Mouse (Mus musculus) midbrain, embryonic 13.5 days (tissue): ENCODE data around the gene Plscr2. TPM values are rescaled to one million over a fixed set of nuclear protein-coding genes. Genes with fewer than 3 reads are reported as not detected.

Experiments
- ATAC-seq: fragments of 200-750 bp; cut with Nextera tagmentation; 2 replicates; pipeline ENCODE4 v1.8.0; 2017; ENCODE audit warnings: mild to moderate bottlenecking, moderate TSS enrichment, moderate library complexity
- H3K27ac ChIP-seq: fragments of 300-500 bp; sonication (generic); 2 replicates; pipeline ENCODE4 v1.5.1; 2015; ENCODE audit warnings: inconsistent platforms, mild to moderate bottlenecking, moderate library complexity
- H3K27me3 ChIP-seq: fragments of 300-500 bp; sonication (generic); 2 replicates; pipeline ENCODE4 v1.6.1; 2015; ENCODE audit warnings: mild to moderate bottlenecking, inconsistent platforms
- H3K36me3 ChIP-seq: fragments of 300-500 bp; sonication (generic); 2 replicates; pipeline ENCODE4 v1.6.1; 2015; ENCODE audit warnings: mild to moderate bottlenecking, inconsistent platforms
- H3K4me1 ChIP-seq: fragments of 300-500 bp; sonication (generic); replicated peaks from 2 replicates; pipeline ENCODE4 v1.6.1; 2015; ENCODE audit warnings: inconsistent platforms
- H3K4me2 ChIP-seq: fragments of 300-500 bp; sonication (generic); replicated peaks from 2 replicates; pipeline ENCODE4 v1.6.1; 2015; ENCODE audit warnings: moderate library complexity, mild to moderate bottlenecking, inconsistent platforms
- H3K4me3 ChIP-seq: fragments of 300-500 bp; sonication (generic); replicated peaks from 2 replicates; pipeline ENCODE4 v1.5.1; 2015; ENCODE audit warnings: mild to moderate bottlenecking, inconsistent platforms
- H3K9ac ChIP-seq: fragments of 300-500 bp; sonication (generic); replicated peaks from 2 replicates; pipeline ENCODE4 v1.6.1; 2015; ENCODE audit warnings: mild to moderate bottlenecking, inconsistent platforms
- H3K9me3 ChIP-seq: fragments of 300-500 bp; sonication (generic); 2 replicates; pipeline ENCODE4 v1.6.1; 2016; ENCODE audit warnings: mild to moderate bottlenecking, inconsistent platforms
- WGBS: fragments of 180-500 bp; shearing (Covaris S2); methylation state at CpG from one replicate; pipeline ENCODE4 v1.1.7; 2015; 5-methylcytosine and 5-hydroxymethylcytosine counted together
- polyA plus RNA-seq: library from polyadenylated mRNA; unstranded; fragments of >200 nt; fragmentation: Nextera tagmentation; extraction: Ambion mirVana; gene quantifications from 2 replicates; pipeline ENCODE4 v1.2.1, GENCODE M21; 2015

The Plscr2 gene
- polyA plus RNA-seq, result 0.36 and 0.49 TPM in 2 replicates

DNA sequence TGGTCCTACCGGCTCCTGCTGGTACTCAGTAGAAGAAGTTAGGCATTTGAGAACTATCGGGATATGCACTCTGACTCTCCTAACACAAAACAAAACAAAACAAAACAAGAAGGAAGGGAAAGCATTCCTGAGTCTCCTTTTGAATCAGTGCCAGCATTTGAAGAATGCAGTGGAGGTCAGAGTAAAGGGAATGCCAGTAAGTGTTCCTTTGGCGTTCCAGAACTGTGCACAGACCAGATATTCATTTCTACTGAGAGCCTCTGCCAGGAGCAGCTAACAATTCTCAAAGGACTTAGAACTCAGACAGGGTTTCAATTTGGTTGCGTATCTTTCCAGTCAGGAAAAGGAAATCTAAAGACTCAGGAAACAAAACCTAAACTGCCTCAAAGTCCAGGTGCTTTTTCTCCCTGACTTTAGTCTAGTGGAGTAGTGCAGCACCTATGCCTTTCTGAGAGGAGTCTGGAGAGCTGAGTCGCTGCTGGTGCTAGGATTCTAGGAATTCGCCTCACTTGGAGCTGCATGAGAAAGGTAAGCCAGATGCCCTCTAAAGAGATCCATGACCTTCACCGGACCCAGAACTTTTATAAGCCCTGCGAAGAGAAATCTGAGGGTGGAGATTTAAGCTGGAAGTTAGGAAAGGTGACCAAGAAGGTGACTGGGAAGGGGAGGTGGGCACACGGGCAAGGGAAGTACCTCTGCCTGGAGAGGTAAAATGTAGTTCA lies at the start of gene Plscr2:
Plscr2 (plus strand) TSS at position 117 of the 722 bp plus-strand sequence.
- H3K4me1 ChIP-seq, result no peaks in the 10 kb centered on the region
- H3K36me3 ChIP-seq, result 0 out of 2 replicates have a peak, but pooled peaks cover 2% of the 10 kb centered on the region
- H3K27me3 ChIP-seq, result no peaks in the 10 kb centered on the region
- no peak for ATAC-seq
- H3K4me2 ChIP-seq, result no peak within 1 kb of the TSS
- no peak within 1 kb of the TSS for H3K27ac ChIP-seq
- no peak within 1 kb of the TSS for H3K4me3 ChIP-seq
- no peaks in the 10 kb centered on the region for H3K9me3 ChIP-seq
- no peak within 1 kb of the TSS for H3K9ac ChIP-seq
- WGBS, result 77% methylated on average over 9 of the region's 9 CpGs

- no peaks in the 10 kb centered on the region for H3K27me3 ChIP-seq
- no peak overlapping the region for H3K4me3 ChIP-seq
- no peaks in the 10 kb centered on the region for H3K36me3 ChIP-seq
- H3K9me3 ChIP-seq, result no peaks in the 10 kb centered on the region
- no peak for ATAC-seq
- 86% methylated on average over 3 of the region's 3 CpGs for WGBS
- no peak overlapping the region for H3K27ac ChIP-seq
- no peak overlapping the region for H3K9ac ChIP-seq
- no peak overlapping the region for H3K4me2 ChIP-seq
- no peaks in the 10 kb centered on the region for H3K4me1 ChIP-seq
Measured at GRCm38 (mm10) chr9:92226127-92226655, 49.2 kb upstream of the Plscr2 start.

DNA sequence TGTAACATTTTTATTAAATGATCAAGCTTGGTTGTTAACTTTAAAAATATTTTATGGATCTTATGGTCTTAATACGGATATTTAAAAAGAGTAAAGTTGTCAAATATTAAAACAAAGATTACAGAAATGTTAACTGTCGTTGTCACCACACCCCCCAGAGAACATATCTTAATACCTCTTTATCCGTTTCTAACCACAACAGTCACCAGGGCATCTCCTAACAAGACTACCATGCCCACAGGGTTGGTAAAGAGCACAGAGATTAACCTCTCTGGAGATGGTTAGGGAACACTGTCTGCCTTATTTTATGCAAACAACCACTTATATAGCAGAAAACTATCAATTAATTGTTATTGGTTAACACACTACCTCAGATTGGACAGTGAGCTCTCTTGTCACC lies 48.6 kb upstream of the Plscr2 start:
- H3K9me3 ChIP-seq, result no peaks in the 10 kb centered on the region
- ATAC-seq, result no peak
- H3K9ac ChIP-seq, result no peak overlapping the region
- H3K4me1 ChIP-seq, result no peaks in the 10 kb centered on the region
- H3K27me3 ChIP-seq, result no peaks in the 10 kb centered on the region
- no peak overlapping the region for H3K4me2 ChIP-seq
- 87% methylated on average over 3 of the region's 3 CpGs for WGBS
- no peak overlapping the region for H3K27ac ChIP-seq
- no peak overlapping the region for H3K4me3 ChIP-seq
- H3K36me3 ChIP-seq, result no peaks in the 10 kb centered on the region

DNA sequence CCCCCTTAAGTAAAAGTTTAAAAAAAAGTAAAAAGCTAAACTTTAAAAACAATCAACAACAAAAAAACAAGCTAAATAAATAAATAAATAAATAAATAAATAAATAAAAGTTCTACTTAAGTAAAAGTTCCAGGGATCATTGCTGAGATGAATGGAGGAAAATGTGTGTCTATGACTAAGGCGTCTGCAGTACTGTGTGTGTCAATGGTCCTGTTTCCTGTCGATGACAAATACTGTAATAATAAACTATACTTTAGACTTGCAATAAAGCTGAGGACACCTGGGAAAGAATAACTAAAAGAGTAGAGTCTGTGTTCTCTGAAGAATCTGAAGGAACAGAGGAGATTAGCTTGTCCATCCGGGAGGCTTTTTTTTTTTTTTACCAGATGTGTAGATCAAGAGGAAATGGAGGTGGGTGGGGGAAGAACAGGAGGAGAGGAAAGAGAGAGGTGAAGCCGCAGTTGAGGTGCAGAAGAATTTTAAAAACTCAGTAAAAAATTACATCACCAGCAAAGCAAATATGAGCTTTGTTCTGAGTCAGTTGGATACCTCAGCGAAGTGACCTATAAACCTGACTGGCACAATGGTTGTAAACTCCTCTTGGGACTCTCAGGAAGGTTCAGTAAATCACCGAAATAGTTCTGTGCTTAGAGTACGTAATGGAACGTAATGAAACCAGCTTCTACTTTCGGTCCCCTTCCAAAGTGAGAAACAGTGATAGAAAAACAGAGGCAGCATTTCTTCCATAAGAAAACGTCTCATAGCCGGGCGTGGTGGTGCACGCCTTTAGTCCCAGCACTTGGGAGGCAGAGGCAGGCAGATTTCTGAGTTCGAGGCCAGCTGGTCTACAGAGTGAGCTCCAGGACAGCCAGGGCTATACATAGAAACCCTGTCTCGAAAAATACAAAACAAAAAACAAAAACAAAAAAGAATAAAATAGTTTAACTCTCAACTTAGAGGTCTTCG lies 46.3 kb upstream of the Plscr2 start:
- H3K9me3 ChIP-seq, result no peaks in the 10 kb centered on the region
- no peak overlapping the region for H3K4me2 ChIP-seq
- 94% methylated on average over 16 of the region's 16 CpGs for WGBS
- no peaks in the 10 kb centered on the region for H3K36me3 ChIP-seq
- H3K27me3 ChIP-seq, result no peaks in the 10 kb centered on the region
- no peaks in the 10 kb centered on the region for H3K4me1 ChIP-seq
- no peak overlapping the region for H3K4me3 ChIP-seq
- H3K27ac ChIP-seq, result no peak overlapping the region
- no peak overlapping the region for H3K9ac ChIP-seq
- ATAC-seq, result no peak

GRCm38 (mm10) chr9:92229833-92230205 lies 45.6 kb upstream of the Plscr2 start:
- Histone ChIP-seq H3K27me3 (no peaks in the 10 kb centered on the region), H3K4me2 (no peak overlapping the region), H3K9me3 (no peaks in the 10 kb centered on the region), H3K36me3 (no peaks in the 10 kb centered on the region), H3K9ac (no peak overlapping the region), H3K27ac (no peak overlapping the region), H3K4me1 (no peaks in the 10 kb centered on the region), H3K4me3 (no peak overlapping the region)
- 85% methylated on average over 2 of the region's 2 CpGs for WGBS
- no peak for ATAC-seq

DNA sequence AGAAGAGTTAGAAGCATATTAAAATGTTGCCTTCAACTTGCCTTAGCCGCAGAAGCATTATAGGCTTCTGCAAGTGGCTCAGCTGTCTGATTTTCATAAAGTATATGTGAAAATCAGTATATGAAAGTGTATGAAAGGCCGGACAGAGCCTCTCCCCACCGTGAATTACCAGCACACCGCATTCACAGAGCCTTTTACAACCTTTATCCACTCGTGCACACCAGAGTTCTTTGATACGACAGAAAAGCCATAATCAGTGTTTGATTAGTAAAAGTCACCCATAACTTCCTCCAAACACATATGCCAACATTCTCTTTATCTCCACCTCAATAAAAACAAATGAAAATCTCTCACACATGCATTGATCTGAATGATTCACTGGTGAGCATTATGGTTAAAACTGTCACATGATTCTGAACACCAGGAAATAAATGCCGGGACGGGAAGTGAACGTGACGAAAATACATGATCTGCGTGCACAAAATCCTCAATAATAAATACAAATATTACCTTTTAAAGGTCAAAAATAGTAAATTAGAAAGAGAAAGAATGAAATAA lies 40.4 kb upstream of the Plscr2 start:
- 88% methylated on average over 11 of the region's 11 CpGs for WGBS
- H3K27me3 ChIP-seq, result no peaks in the 10 kb centered on the region
- H3K9ac ChIP-seq, result no peak overlapping the region
- no peak overlapping the region for H3K4me3 ChIP-seq
- no peaks in the 10 kb centered on the region for H3K4me1 ChIP-seq
- no peak overlapping the region for H3K4me2 ChIP-seq
- no peak overlapping the region for H3K27ac ChIP-seq
- ATAC-seq, result no peak
- H3K9me3 ChIP-seq, result no peaks in the 10 kb centered on the region
- H3K36me3 ChIP-seq, result no peaks in the 10 kb centered on the region

- Histone ChIP-seq H3K4me1 (peaks cover 16% of the 10 kb centered on the region), H3K27ac (no peak overlapping the region), H3K27me3 (no peaks in the 10 kb centered on the region), H3K36me3 (no peaks in the 10 kb centered on the region), H3K9ac (no peak overlapping the region), H3K9me3 (no peaks in the 10 kb centered on the region), H3K4me3 (no peak overlapping the region), H3K4me2 (no peak overlapping the region)
- no peak for ATAC-seq
- WGBS, result 84% methylated on average over 7 of the region's 7 CpGs
Measured at GRCm38 (mm10) chr9:92248773-92249446, 26.5 kb upstream of the Plscr2 start.

- no peak for ATAC-seq
- no peaks in the 10 kb centered on the region for H3K36me3 ChIP-seq
- H3K9ac ChIP-seq, result peak within 1 kb of the TSS; percentile 68
- peak within 1 kb of the TSS; percentile 68 for H3K27ac ChIP-seq
- peak within 1 kb of the TSS; percentile 63 for H3K4me3 ChIP-seq
- peaks cover 16% of the 10 kb centered on the region for H3K4me1 ChIP-seq
- H3K4me2 ChIP-seq, result peak within 1 kb of the TSS; percentile 73
- WGBS, result 43% methylated on average over 7 of the region's 7 CpGs
- no peaks in the 10 kb centered on the region for H3K27me3 ChIP-seq
- H3K9me3 ChIP-seq, result no peaks in the 10 kb centered on the region
Measured at GRCm38 (mm10) chr9:92249447-92249852, 26.0 kb upstream of the Plscr2 start, which contains the start of gene Plscr1. Plscr1 (plus strand) TSS chr9:92249750.

GRCm38 (mm10) chr9:92249987-92250772 lies 25.2 kb upstream of the Plscr2 start:
- Histone ChIP-seq H3K4me1 (peaks cover 16% of the 10 kb centered on the region), H3K27ac (peak overlapping the region; percentile 68), H3K4me2 (peak overlapping the region; percentile 73), H3K9me3 (no peaks in the 10 kb centered on the region), H3K27me3 (no peaks in the 10 kb centered on the region), H3K36me3 (no peaks in the 10 kb centered on the region), H3K9ac (peak overlapping the region; percentile 68), H3K4me3 (peak overlapping the region; percentile 63)
- under 1% methylated on average over 40 of the region's 40 CpGs for WGBS
- ATAC-seq, result peak; percentile 94

GRCm38 (mm10) chr9:92252718-92253117 lies 22.7 kb upstream of the Plscr2 start:
- no peaks in the 10 kb centered on the region for H3K36me3 ChIP-seq
- no peak overlapping the region for H3K4me3 ChIP-seq
- ATAC-seq, result no peak
- H3K4me1 ChIP-seq, result peaks cover 16% of the 10 kb centered on the region
- H3K4me2 ChIP-seq, result no peak overlapping the region
- H3K27me3 ChIP-seq, result no peaks in the 10 kb centered on the region
- no peak overlapping the region for H3K9ac ChIP-seq
- H3K9me3 ChIP-seq, result no peaks in the 10 kb centered on the region
- WGBS, result 79% methylated on average over 5 of the region's 5 CpGs
- no peak overlapping the region for H3K27ac ChIP-seq
